Mouse (Mus musculus) gonadal fat pad, adult 2 months (tissue): ENCODE measurements at regions not wholly inside any gene's neighbourhood (a gene's known extent, or its start where the extent isn't known, plus 50 kb on each side); places are given as distances from the start of the nearest gene placed in this dataset.

ENCODE experiments used
- DNase-seq: peaks from one replicate; pipeline ENCODE4 v3.0.0-alpha.2; 2012; ENCODE audit warnings: low read depth

- DNase-seq, result no peak
Measured at GRCm38 (mm10) chr17:76205082-76205481, 653.3 kb upstream of the Fam98a start.

GRCm38 (mm10) chr17:76184813-76185212 is 633.1 kb upstream of the Fam98a start:
- DNase-seq, result no peak

- no peak for DNase-seq
Measured at GRCm38 (mm10) chr17:76136660-76137495, 585.1 kb upstream of the Fam98a start.

GRCm38 (mm10) chr17:76134030-76134429 is 582.3 kb upstream of the Fam98a start:
- DNase-seq, result no peak

GRCm38 (mm10) chr17:76125260-76125659 is 573.5 kb upstream of the Fam98a start:
- DNase-seq, result no peak

- no peak for DNase-seq
Measured at GRCm38 (mm10) chr17:76111315-76112195, 559.8 kb upstream of the Fam98a start.

- DNase-seq, result no peak
Measured at GRCm38 (mm10) chr17:76110856-76111255, 559.1 kb upstream of the Fam98a start.

GRCm38 (mm10) chr17:76083536-76083935 is 531.8 kb upstream of the Fam98a start:
- no peak for DNase-seq

GRCm38 (mm10) chr17:76081780-76082179 is 530.0 kb upstream of the Fam98a start:
- no peak for DNase-seq

- DNase-seq, result no peak
Measured at GRCm38 (mm10) chr17:76046438-76046837, 494.7 kb upstream of the Fam98a start.

GRCm38 (mm10) chr17:76032710-76033109 is 481.0 kb upstream of the Fam98a start:
- DNase-seq, result no peak

- no peak for DNase-seq
Measured at GRCm38 (mm10) chr17:76008011-76008410, 456.3 kb upstream of the Fam98a start.

- no peak for DNase-seq
Measured at GRCm38 (mm10) chr17:76002836-76003235, 451.1 kb upstream of the Fam98a start.

GRCm38 (mm10) chr17:75961371-75961770 is 409.6 kb upstream of the Fam98a start:
- no peak for DNase-seq

GRCm38 (mm10) chr17:75936686-75937380 is 385.1 kb upstream of the Fam98a start:
- DNase-seq, result no peak

GRCm38 (mm10) chr17:75931022-75931421 is 379.3 kb upstream of the Fam98a start:
- no peak for DNase-seq

GRCm38 (mm10) chr17:75920240-75920639 is 368.5 kb upstream of the Fam98a start:
- no peak for DNase-seq

GRCm38 (mm10) chr17:75917020-75917419 is 365.3 kb upstream of the Fam98a start:
- no peak for DNase-seq

- DNase-seq, result no peak
Measured at GRCm38 (mm10) chr17:75916590-75916989, 364.8 kb upstream of the Fam98a start.

GRCm38 (mm10) chr17:75915256-75915655 is 363.5 kb upstream of the Fam98a start:
- DNase-seq, result no peak

GRCm38 (mm10) chr17:75907085-75907484 is 355.3 kb upstream of the Fam98a start:
- no peak for DNase-seq

- DNase-seq, result no peak
Measured at GRCm38 (mm10) chr17:75906643-75907042, 354.9 kb upstream of the Fam98a start.
